Comparison of ENCODE assay signal across 10 mouse cellular contexts in genomic region chr4:137494751-137495500, GRCm38 (mm10). TPM values are rescaled to one million over a fixed set of nuclear protein-coding genes. Genes with fewer than 3 reads are reported as not detected.
DNase-seq lines count a peak whose midpoint lies in the region; ATAC-seq lines count a peak whose summit lies in the region.
"Had no signal": no experiment of that assay in that cellular context is flagged by ENCODE, and none has a peak within 500 bp of the region (broad histone marks: within the 10 kb centered on the region; RNA-seq: fewer than 3 reads in every experiment).

No protein-coding gene starts in this region.

- intact Hi-C loops in left cerebral cortex, postnatal 4 days (cut with DNase I): no loop called here
- intact Hi-C loops in left cerebral cortex, postnatal 14 days (cut with DNase I): no loop called here

- H3K27me3 ChIP-seq in heart, embryonic 13.5 days (replicated peaks): no peaks in the 10 kb centered on the region
- no peaks in the 10 kb centered on the region for H3K27me3 ChIP-seq in limb, embryonic 13.5 days

- peak; percentile 34; the same call in 1 of the 2 replicates for ATAC-seq in heart, embryonic 13.5 days (ENCODE audit: extremely low read depth, insufficient number of reproducible peaks, low FRiP score, low TSS enrichment)
- peak; percentile 70 for ATAC-seq in limb, embryonic 13.5 days (ENCODE audit: low FRiP score, low read depth)

- no peak overlapping the region for H3K4me3 ChIP-seq in heart, embryonic 13.5 days
- H3K4me3 ChIP-seq in limb, embryonic 13.5 days: no peak overlapping the region
- H3K4me3 ChIP-seq: megakaryocyte, embryonic 14.5 days had no signal

- H3K36me3 ChIP-seq in heart, embryonic 13.5 days: peaks cover 7% of the 10 kb centered on the region; the same call in 1 of the 2 replicates
- H3K36me3 ChIP-seq in limb, embryonic 13.5 days: 0 out of 2 replicates have a peak, but pooled peaks cover 5% of the 10 kb centered on the region

- peaks cover 91% of the 10 kb centered on the region for H3K4me1 ChIP-seq in heart, embryonic 13.5 days
- H3K4me1 ChIP-seq in limb, embryonic 13.5 days: peaks cover 71% of the 10 kb centered on the region

- DNase-seq in left cerebral cortex, postnatal 4 days: peak; percentile 88
- DNase-seq in left cerebral cortex, postnatal 14 days (ENCODE audit: low spot score in 2 of 2): no peak
- DNase-seq in embryo, embryonic 11 days: peak; percentile 70
- peak; percentile 33 for DNase-seq in retina, postnatal 7 days (ENCODE audit: low read depth, low spot score)
- DNase-seq in cerebellum, postnatal 36 days: no peak
- DNase-seq in urinary bladder, adult 2 months (ENCODE audit: low spot score): no peak

- H3K9ac ChIP-seq in heart, embryonic 13.5 days: peak overlapping the region; percentile 75
- H3K9ac ChIP-seq in limb, embryonic 13.5 days: peak overlapping the region; percentile 9

- H3K27ac ChIP-seq in heart, embryonic 13.5 days (replicated peaks): peak overlapping the region; percentile 95
- peak overlapping the region; percentile 84 for H3K27ac ChIP-seq in limb, embryonic 13.5 days

- no peaks in the 10 kb centered on the region for H3K9me3 ChIP-seq in heart, embryonic 13.5 days
- H3K9me3 ChIP-seq in limb, embryonic 13.5 days: no peaks in the 10 kb centered on the region
- H3K9me3 ChIP-seq: megakaryocyte, embryonic 14.5 days had no signal

- peak overlapping the region; percentile 44 for H3K4me2 ChIP-seq in heart, embryonic 13.5 days
- peak overlapping the region; percentile 23 for H3K4me2 ChIP-seq in limb, embryonic 13.5 days (replicated peaks)

- WGBS in heart, embryonic 13.5 days: 1% methylated on average over 19 of the region's 19 CpGs
- WGBS in limb, embryonic 13.5 days: 8% methylated on average over 19 of the region's 19 CpGs

RNA-seq across cellular contexts. Expression of gene Hspg2, which starts 26.4 kb away (rescaled TPM):
- total RNA-seq in left cerebral cortex, postnatal 4 days (2021): 10 to 100 TPM; 14.9 to 15.0 TPM
- 10 to 100 TPM; 11.6 to 12.9 TPM for total RNA-seq in left cerebral cortex, postnatal 14 days (2021)
- 48.9 and 50.0 TPM in 2 replicates for polyA plus RNA-seq in heart, embryonic 13.5 days (2015; fragmentation: Nextera tagmentation; extraction: Ambion mirVana)
- polyA plus RNA-seq in limb, embryonic 13.5 days (2015; fragmentation: Nextera tagmentation; extraction: Ambion mirVana): 29.4 and 29.6 TPM in 2 replicates
- polyA plus RNA-seq in urinary bladder, adult 2 months (2012; rRNA removed): 35.5 and 115 TPM in 2 replicates

RNA-seq across cellular contexts. Expression of gene 1700013G24Rik, which starts 41.8 kb away (rescaled TPM):
- total RNA-seq in left cerebral cortex, postnatal 4 days (2021): not detected
- total RNA-seq in left cerebral cortex, postnatal 14 days (2021): not detected
- polyA plus RNA-seq in heart, embryonic 13.5 days (2015; fragmentation: Nextera tagmentation; extraction: Ambion mirVana): not detected in 2 replicates
- 0.18 TPM in 1 of 2 replicates, not detected in the other for polyA plus RNA-seq in limb, embryonic 13.5 days (2015; fragmentation: Nextera tagmentation; extraction: Ambion mirVana)
- not detected in 2 replicates for polyA plus RNA-seq in urinary bladder, adult 2 months (2012; rRNA removed)
- total RNA-seq: adrenal gland, postnatal 36 days had no signal

Comparison
In these comparisons a context has a peak if more than half of its experiments do, and no peak if none do; other contexts are left out.
1. DNase-seq: peak in left cerebral cortex, postnatal 4 days (single experiment), embryo, embryonic 11 days (single experiment) and retina, postnatal 7 days (single experiment); none in left cerebral cortex, postnatal 14 days (0 of 2), cerebellum, postnatal 36 days (0 of 2) and urinary bladder, adult 2 months (single experiment).